Mouse (Mus musculus): ENCODE results near the gene Igf2bp2. TPM values are rescaled to one million over a fixed set of nuclear protein-coding genes. Genes with fewer than 3 reads are reported as not detected.

Gene Igf2bp2
- total RNA-seq, 4 experiments from 2014 or later: 0.53 to 1.4 (median 1.2) TPM

- no peak for DNase-seq (ENCODE audit: low spot score in 2 of 2)
Observed at GRCm38 (mm10) chr16:22043830-22044229, 119.3 kb downstream of the Igf2bp2 start.

GRCm38 (mm10) chr16:22039978-22040377 is 123.1 kb downstream of the Igf2bp2 start:
- DNase-seq (ENCODE audit: low spot score in 2 of 2): no peak

GRCm38 (mm10) chr16:22038554-22038953 is 124.5 kb downstream of the Igf2bp2 start:
- no peak for DNase-seq (ENCODE audit: low spot score in 2 of 2)

DNA sequence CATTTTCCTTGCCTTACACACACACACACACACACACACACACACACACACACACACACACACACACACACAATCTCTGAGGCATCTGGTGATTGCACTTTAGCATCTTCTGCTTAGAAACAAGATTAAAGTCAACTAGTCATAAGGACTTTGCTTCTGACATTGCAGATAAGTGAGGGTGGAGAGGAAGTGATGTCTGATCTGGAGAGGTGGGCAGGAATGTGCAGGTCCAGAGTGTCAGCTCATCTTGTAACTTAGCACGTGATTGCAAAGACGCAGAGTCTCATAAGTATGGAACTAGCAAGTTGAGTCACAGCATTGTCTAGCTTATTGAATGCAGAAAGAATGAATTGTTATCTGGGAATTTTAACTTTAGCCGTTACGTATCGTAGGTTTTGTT is 135.6 kb downstream of the Igf2bp2 start:
- no peak for DNase-seq (ENCODE audit: low spot score in 2 of 2)

DNA sequence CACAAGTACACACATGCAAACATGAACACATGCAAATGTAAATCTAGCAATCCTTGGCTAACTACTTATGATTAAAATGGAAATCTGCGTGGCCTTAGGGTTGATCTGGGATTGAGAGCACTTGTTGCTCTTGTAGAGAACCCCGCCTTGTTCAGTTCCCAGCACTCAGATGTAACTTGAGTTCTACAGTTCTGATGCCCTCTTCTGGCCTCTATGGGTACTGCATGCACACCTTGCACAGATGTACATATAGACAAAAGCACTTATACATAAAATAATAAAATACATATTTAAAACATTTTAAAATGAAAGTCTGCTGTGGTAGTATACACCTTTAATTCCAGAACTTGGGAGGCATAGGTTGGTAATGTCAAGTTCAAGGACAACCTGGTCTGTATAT is 141.0 kb downstream of the Igf2bp2 start:
- DNase-seq (ENCODE audit: low spot score in 2 of 2): no peak

DNA sequence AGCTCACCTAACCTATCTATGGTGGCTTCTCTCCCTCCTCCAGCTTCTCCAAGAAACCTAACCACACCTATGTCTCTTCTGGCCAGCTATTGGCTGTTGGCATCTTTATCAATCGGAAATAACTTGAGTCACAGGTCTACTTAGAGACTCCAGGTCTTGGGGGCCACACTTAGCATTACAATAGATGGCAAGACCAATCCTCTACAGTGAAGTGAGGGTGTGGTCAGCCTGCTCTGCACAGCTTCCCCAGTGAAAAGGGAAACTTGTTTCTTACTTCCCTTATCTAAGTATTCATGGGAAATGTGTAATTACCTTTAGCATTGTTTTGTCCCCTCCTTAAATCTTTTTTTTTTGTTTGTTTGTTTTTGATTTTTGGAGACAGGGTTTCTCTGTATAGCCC is 147.5 kb downstream of the Igf2bp2 start:
- DNase-seq (ENCODE audit: low spot score in 2 of 2): no peak

DNA sequence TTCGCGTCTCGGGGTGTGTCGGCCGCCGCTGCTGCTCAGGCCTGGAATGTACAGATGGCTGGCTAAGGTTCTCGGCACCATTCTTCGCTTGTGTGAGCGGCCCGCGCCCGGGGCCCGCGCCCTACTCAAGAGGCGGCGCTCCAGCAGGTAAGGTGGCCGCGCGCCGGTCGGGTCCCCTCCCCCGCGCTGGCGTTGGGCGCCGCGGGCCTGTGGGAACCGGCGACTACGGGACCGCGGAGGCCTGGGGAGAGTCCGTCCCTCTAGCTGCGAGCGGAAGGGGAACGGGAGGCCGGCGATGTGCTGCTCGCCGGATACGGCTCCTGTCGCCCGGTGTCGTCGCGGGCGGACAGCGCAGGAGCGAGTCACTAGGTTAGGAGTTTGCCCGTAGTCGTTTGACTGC is 153.5 kb downstream of the Igf2bp2 start:
- DNase-seq (ENCODE audit: low spot score in 2 of 2): no peak

- peak; percentile 99 to 100 for DNase-seq (ENCODE audit: low spot score in 2 of 2)
Observed at GRCm38 (mm10) chr16:22009099-22009584, 154.0 kb downstream of the Igf2bp2 start, which contains the start of gene Senp2. Gene Senp2, plus strand, starts transcription at chr16:22009484.

Other genes with a start within 250 kb of the Igf2bp2 start
- 1 to 10 TPM; 3.3 to 4.6 (median 4.2) TPM for gene Tmem41a, start 215.7 kb downstream of the Igf2bp2 start, total RNA-seq (2022)
- gene Liph, start 167.6 kb downstream of the Igf2bp2 start, total RNA-seq (2022): not detected
- 10 to 100 TPM; 28.7 to 38.5 (median 32.2) TPM for gene Senp2, start 153.8 kb downstream of the Igf2bp2 start, total RNA-seq (2022)
- gene Tra2b, start 102.7 kb upstream of the Igf2bp2 start, total RNA-seq (2022): 10 to 100 TPM; 20.1 to 28.8 (median 26.1) TPM

Data from gastrocnemius, adult 8-10 months (tissue).